Comparison of ENCODE assay signal across 27 mouse cellular contexts in the genomic region with DNA sequence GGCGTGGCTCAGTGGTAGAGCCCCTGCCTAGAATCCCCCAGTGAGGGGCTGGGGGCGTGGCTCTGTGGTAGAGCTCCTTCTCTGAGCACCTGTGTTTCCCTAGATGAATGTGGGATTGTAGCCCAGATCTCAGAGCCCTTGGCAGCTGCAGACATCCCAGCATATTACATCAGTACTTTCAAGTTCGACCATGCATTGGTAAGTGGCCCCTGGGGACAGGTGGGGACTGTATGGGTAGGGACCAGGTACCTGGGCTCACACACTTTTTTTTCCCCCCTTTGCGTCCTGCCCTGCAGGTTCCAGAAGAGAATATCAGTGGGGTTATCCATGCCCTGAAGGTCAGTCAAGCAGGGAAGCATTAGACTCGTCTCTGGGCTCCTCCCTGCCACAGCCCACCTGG.
"Had no signal": no experiment of that assay in that cellular context is flagged by ENCODE, and none has a peak within 500 bp of the region (broad histone marks: within the 10 kb centered on the region; RNA-seq: fewer than 3 reads in every experiment).

No protein-coding gene starts in this region.

- H3K27ac ChIP-seq: embryonic facial prominence, embryonic 12.5 days; embryonic facial prominence, embryonic 13.5 days; embryonic facial prominence, embryonic 15.5 days; forebrain, embryonic 10.5 days; forebrain, embryonic 12.5 days; forebrain, embryonic 13.5 days; forebrain, embryonic 15.5 days; gastrocnemius, adult 2 months; heart, adult 2 months; heart, embryonic 10.5 days had no signal

- DNase-seq: cerebellum, adult 8-10 months; cerebellum, adult 9-10 months; cerebellum, adult 9-11 months; cerebellum, postnatal 10 days; cerebellum, postnatal 14 days; cerebellum, postnatal 25 days; cerebellum, postnatal 36 days; embryo, embryonic 11 days; gastrocnemius, adult 2 months; gastrocnemius, postnatal 10 days; gastrocnemius, postnatal 14 days; gastrocnemius, postnatal 25 days; gastrocnemius, postnatal 36 days; heart, adult 11 months; heart, adult 18-20 months; heart, adult 2 months had no signal

- ATAC-seq: forebrain, embryonic 13.5 days; forebrain, embryonic 14.5 days; forebrain, embryonic 15.5 days; forebrain, embryonic 16.5 days had no signal

- H3K9me3 ChIP-seq: embryonic facial prominence, embryonic 12.5 days; embryonic facial prominence, embryonic 13.5 days; embryonic facial prominence, embryonic 15.5 days; forebrain, embryonic 10.5 days; forebrain, embryonic 12.5 days; forebrain, embryonic 15.5 days had no signal

- H3K27me3 ChIP-seq: embryonic facial prominence, embryonic 12.5 days; embryonic facial prominence, embryonic 13.5 days; embryonic facial prominence, embryonic 15.5 days; forebrain, embryonic 12.5 days; forebrain, embryonic 13.5 days; forebrain, embryonic 15.5 days had no signal

- H3K9ac ChIP-seq: embryonic facial prominence, embryonic 12.5 days; embryonic facial prominence, embryonic 13.5 days; embryonic facial prominence, embryonic 15.5 days; forebrain, embryonic 12.5 days; forebrain, embryonic 13.5 days; forebrain, embryonic 15.5 days had no signal

- H3K4me2 ChIP-seq: embryonic facial prominence, embryonic 12.5 days; embryonic facial prominence, embryonic 13.5 days; embryonic facial prominence, embryonic 15.5 days; forebrain, embryonic 12.5 days; forebrain, embryonic 13.5 days; forebrain, embryonic 15.5 days had no signal

- H3K4me1 ChIP-seq: embryonic facial prominence, embryonic 12.5 days; embryonic facial prominence, embryonic 13.5 days; embryonic facial prominence, embryonic 15.5 days; forebrain, embryonic 12.5 days; forebrain, embryonic 13.5 days; forebrain, embryonic 15.5 days had no signal

- H3K4me3 ChIP-seq: embryonic facial prominence, embryonic 12.5 days; embryonic facial prominence, embryonic 13.5 days; embryonic facial prominence, embryonic 15.5 days; erythroblast, embryonic 14.5 days; forebrain, embryonic 10.5 days; forebrain, embryonic 12.5 days; forebrain, embryonic 13.5 days; forebrain, embryonic 15.5 days; gastrocnemius, adult 2 months; heart, adult 2 months; heart, embryonic 10.5 days had no signal
